Mouse (Mus musculus) right cerebral cortex, postnatal 14 days (tissue): ENCODE results near the gene Gm43552.
"Not testable (repeated sequence)": the region's sequence is repeated elsewhere in the genome, so short reads cannot be mapped to it uniquely, and the experiment has no call there.

Experiments used
- DNase-seq: peaks from one replicate; pipeline ENCODE4 v3.0.0; 2022

Gene Gm43552

GRCm38 (mm10) chr5:65492716-65493531 is at the start of gene Gm43552:
TSS of gene Gm43552 (minus strand) at chr5:65492833.
- peak; percentile 94 for DNase-seq

- DNase-seq, result no peak
Measured at GRCm38 (mm10) chr5:65541889-65542288, 49.3 kb upstream of the Gm43552 start.

- DNase-seq, result no peak
Measured at GRCm38 (mm10) chr5:65539786-65540185, 47.2 kb upstream of the Gm43552 start.

- DNase-seq, result no peak
Measured at GRCm38 (mm10) chr5:65538829-65539228, 46.2 kb upstream of the Gm43552 start.

- DNase-seq, result no peak
Measured at GRCm38 (mm10) chr5:65538121-65538520, 45.5 kb upstream of the Gm43552 start.

- peak; percentile 39 for DNase-seq
Measured at GRCm38 (mm10) chr5:65537420-65538071, 44.9 kb upstream of the Gm43552 start.

GRCm38 (mm10) chr5:65536751-65537419 is 44.3 kb upstream of the Gm43552 start, which contains the start of the genes Smim14 and Ube2k:
TSS of gene Smim14 (minus strand) at chr5:65537184.
TSS of gene Ube2k (plus strand) at chr5:65537233.
- DNase-seq, result peak; percentile 92

GRCm38 (mm10) chr5:65536068-65536465 is 43.4 kb upstream of the Gm43552 start:
- not testable (repeated sequence) for DNase-seq

GRCm38 (mm10) chr5:65535457-65536067 is 42.9 kb upstream of the Gm43552 start:
- no peak for DNase-seq

GRCm38 (mm10) chr5:65534496-65534895 is 41.9 kb upstream of the Gm43552 start:
- DNase-seq, result no peak

GRCm38 (mm10) chr5:65531283-65531682 is 38.6 kb upstream of the Gm43552 start:
- DNase-seq, result no peak

- DNase-seq, result no peak
Measured at GRCm38 (mm10) chr5:65525674-65526443, 33.2 kb upstream of the Gm43552 start.

GRCm38 (mm10) chr5:65524831-65525230 is 32.2 kb upstream of the Gm43552 start:
- no peak for DNase-seq

GRCm38 (mm10) chr5:65521803-65522202 is 29.2 kb upstream of the Gm43552 start:
- no peak for DNase-seq

GRCm38 (mm10) chr5:65514635-65515278 is 22.1 kb upstream of the Gm43552 start:
- no peak for DNase-seq

GRCm38 (mm10) chr5:65513506-65513905 is 20.9 kb upstream of the Gm43552 start:
- no peak for DNase-seq

GRCm38 (mm10) chr5:65508395-65508794 is 15.8 kb upstream of the Gm43552 start:
- DNase-seq, result no peak

- DNase-seq, result no peak
Measured at GRCm38 (mm10) chr5:65505786-65506185, 13.2 kb upstream of the Gm43552 start.

GRCm38 (mm10) chr5:65501407-65501806 is 8.8 kb upstream of the Gm43552 start:
- DNase-seq, result no peak

GRCm38 (mm10) chr5:65500231-65500630 is 7.6 kb upstream of the Gm43552 start:
- no peak for DNase-seq
